Mouse (Mus musculus) C2C12 (cell line): ENCODE data around the gene Adcy10. TPM values are rescaled to one million over a fixed set of nuclear protein-coding genes. Genes with fewer than 3 reads are reported as not detected.

Source experiments
- H3K27me3 ChIP-seq: one replicate; pipeline ENCODE4 v1.6.1; 2011; ENCODE audit not compliant: control insufficient read depth, insufficient read depth, insufficient read length
- H3K36me3 ChIP-seq: one replicate; pipeline ENCODE4 v1.6.1; 2011; ENCODE audit not compliant: control insufficient read depth, insufficient read depth
- H3K4me3 ChIP-seq: one replicate; pipeline ENCODE4 v1.5.1; 2011; ENCODE audit warnings: mild to moderate bottlenecking, control low read depth; ENCODE audit not compliant: poor library complexity, insufficient read depth, severe bottlenecking
- H3K79me2 ChIP-seq: one replicate; pipeline ENCODE4 v1.6.1; 2011; ENCODE audit not compliant: control insufficient read depth, insufficient read depth
- H3K79me3 ChIP-seq: one replicate; pipeline ENCODE4 v1.6.1; 2011; ENCODE audit warnings: low read depth, control low read depth
- H3ac ChIP-seq: one replicate; pipeline ENCODE3; 2011; ENCODE audit warnings: low read depth; ENCODE audit not compliant: control insufficient read depth, insufficient read length
- CEBPB ChIP-seq: IDR thresholded peaks from one replicate; pipeline ENCODE4 v1.6.1; 2011; ENCODE audit warnings: low read depth, mild to moderate bottlenecking, control low read depth, moderate library complexity
- CTCF ChIP-seq: IDR thresholded peaks from one replicate; pipeline ENCODE4 v1.5.1; 2011; ENCODE audit not compliant: control insufficient read depth, insufficient read depth, insufficient read length
- FOSL1 ChIP-seq: IDR thresholded peaks from one replicate; pipeline ENCODE4 v1.8.0; 2011; ENCODE audit warnings: mild to moderate bottlenecking, low read length; ENCODE audit not compliant: poor library complexity, insufficient read depth, severe bottlenecking
- MAX ChIP-seq: IDR thresholded peaks from one replicate; pipeline ENCODE4 v1.6.1; 2011; ENCODE audit warnings: mild to moderate bottlenecking, control low read depth
- MYOD1 ChIP-seq: IDR thresholded peaks from one replicate; pipeline ENCODE4 v1.6.1; 2011; ENCODE audit warnings: low read depth; ENCODE audit not compliant: control insufficient read depth, insufficient read length
- MYOG ChIP-seq: IDR thresholded peaks from one replicate; pipeline ENCODE4 v1.6.1; 2011; ENCODE audit not compliant: control insufficient read depth, insufficient read length; ENCODE audit errors: extremely low read depth
- USF1 ChIP-seq: IDR thresholded peaks from one replicate; pipeline ENCODE4 v1.6.1; 2011; ENCODE audit warnings: low read depth, mild to moderate bottlenecking, control low read depth, moderate library complexity
- polyA plus RNA-seq: library from polyadenylated mRNA; unstranded; fragments of >200 nt; fragmentation: generic; extraction: Trizol; gene quantifications from one replicate; pipeline ENCODE4 v1.2.1, GENCODE M21; 2012; ENCODE audit warnings: missing spikeins

Adcy10 gene
- polyA plus RNA-seq, 1 experiment: not detected

DNA sequence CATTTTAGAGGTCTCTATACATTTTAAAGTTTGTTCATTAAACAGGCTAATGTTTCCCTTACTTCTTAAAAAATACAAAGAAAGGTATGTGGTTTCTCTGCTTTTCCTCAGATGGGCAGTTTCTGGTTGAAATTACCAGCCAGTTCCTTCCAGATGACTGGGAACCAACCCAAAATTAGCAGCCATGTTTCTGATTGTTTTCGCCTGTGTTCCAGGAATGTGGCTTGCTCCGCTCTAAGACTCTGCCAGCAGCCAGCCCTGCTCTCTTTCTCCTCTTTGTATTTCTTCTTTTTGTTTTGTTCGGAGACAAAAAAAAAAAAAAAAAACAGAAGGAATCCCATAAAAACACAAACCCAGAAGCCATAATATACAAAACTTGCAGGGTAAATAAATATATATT is 13.9 kb downstream of the Adcy10 start:
- H3K4me3 ChIP-seq: no peak overlapping the region
- TF ChIP-seq FOSL1 (no peak), MYOG (no peak), USF1 (no peak), CEBPB (no peak), CTCF (no peak), MYOD1 (no peak), MAX (no peak)
- no peaks in the 10 kb centered on the region for H3K79me2 ChIP-seq
- no peaks in the 10 kb centered on the region for H3K79me3 ChIP-seq
- H3K36me3 ChIP-seq: no peaks in the 10 kb centered on the region
- no peaks in the 10 kb centered on the region for H3K27me3 ChIP-seq
- no peak overlapping the region for H3ac ChIP-seq

DNA sequence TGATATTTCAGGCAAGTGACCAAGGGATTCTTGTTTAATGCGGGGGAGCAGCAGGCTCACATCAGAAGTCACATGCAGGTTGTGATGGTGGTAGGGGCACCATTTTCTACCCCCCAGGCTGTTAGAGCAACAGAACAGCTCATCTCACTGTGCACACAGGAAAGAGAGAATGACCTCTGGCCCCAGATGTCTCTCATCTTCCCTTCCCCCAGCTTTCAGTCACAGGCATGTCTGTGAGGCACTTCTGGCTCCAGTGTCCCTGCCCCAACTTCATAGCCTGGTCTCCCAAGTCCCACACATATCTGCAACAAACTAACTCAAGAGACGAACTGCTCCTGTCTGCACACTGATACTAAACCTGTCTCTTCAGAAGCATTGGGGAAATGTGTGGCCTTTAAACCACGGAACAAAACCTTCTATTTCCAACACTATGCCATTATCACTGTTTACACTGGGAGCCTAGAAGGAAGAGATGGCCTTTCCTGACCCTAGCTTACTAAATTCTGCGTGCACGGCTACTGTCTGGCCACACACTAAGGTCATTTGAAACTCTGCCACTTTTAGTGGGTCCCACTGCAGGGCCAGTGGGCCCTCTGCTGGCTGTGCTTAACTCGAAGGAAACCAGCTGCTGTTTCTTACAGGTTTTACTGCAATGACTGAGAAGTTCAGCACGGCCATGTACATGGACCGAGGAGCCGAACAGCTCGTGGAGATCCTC is 18.5 kb downstream of the Adcy10 start:
- Histone ChIP-seq H3ac (no peak overlapping the region), H3K4me3 (no peak overlapping the region), H3K79me3 (no peaks in the 10 kb centered on the region), H3K79me2 (no peaks in the 10 kb centered on the region), H3K27me3 (no peaks in the 10 kb centered on the region), H3K36me3 (no peaks in the 10 kb centered on the region)
- TF ChIP-seq CTCF: no peak
- TF ChIP-seq MYOD1: no peak
- no peak for TF ChIP-seq USF1
- TF ChIP-seq CEBPB: no peak
- TF ChIP-seq FOSL1: no peak
- TF ChIP-seq MAX: no peak
- TF ChIP-seq MYOG: no peak

GRCm38 (mm10) chr1:165506303-165506702 is 21.3 kb downstream of the Adcy10 start:
- H3K4me3 ChIP-seq: no peak overlapping the region
- H3ac ChIP-seq: no peak overlapping the region
- no peaks in the 10 kb centered on the region for H3K79me3 ChIP-seq
- no peak for TF ChIP-seq FOSL1
- no peak for TF ChIP-seq USF1
- no peak for TF ChIP-seq MYOG
- no peak for TF ChIP-seq MYOD1
- TF ChIP-seq CTCF: no peak
- H3K79me2 ChIP-seq: no peaks in the 10 kb centered on the region
- H3K27me3 ChIP-seq: no peaks in the 10 kb centered on the region
- H3K36me3 ChIP-seq: no peaks in the 10 kb centered on the region

DNA sequence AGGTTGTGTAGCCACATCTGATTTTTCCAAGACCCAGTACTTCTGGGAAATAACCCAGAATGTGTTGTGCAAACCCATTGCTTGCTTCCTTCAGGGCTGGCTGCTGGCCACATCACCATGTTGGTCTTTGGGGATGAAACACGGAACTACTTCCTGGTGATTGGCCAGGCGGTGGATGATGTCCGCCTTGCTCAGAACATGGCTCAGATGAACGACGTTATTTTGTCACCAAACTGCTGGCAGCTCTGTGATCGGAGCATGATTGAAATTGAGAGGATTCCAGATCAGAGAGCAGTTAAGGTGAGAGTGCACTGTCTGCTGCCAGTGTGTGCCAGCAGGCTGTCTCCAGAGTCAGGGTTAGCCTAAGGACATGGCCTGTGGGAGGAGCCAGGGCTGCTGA is 25.2 kb downstream of the Adcy10 start:
- H3K79me3 ChIP-seq: no peaks in the 10 kb centered on the region
- H3K36me3 ChIP-seq: no peaks in the 10 kb centered on the region
- no peak for TF ChIP-seq MYOG
- TF ChIP-seq CEBPB: no peak
- TF ChIP-seq USF1: no peak
- TF ChIP-seq MAX: no peak
- TF ChIP-seq CTCF: no peak
- no peak for TF ChIP-seq FOSL1
- TF ChIP-seq MYOD1: no peak

DNA sequence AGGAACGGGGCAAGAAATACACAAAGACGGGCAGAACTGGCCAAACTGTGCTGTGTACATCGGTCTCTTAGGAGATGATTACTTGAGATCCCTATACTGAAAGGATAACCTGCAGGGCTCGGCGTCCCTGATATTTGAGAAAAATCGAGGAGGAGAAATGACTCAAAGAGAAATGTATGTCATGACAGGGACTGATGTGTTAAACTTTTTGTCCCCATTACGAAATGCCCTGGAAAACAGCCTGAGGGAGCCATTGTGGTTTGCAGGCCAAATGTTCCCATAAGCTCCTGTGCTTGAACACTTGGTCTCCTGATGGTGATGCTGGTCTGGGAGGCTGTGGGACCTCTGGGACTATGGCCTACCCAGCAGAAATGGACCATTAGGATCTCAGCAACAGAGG is 35.7 kb downstream of the Adcy10 start:
- Histone ChIP-seq H3K79me3 (no peaks in the 10 kb centered on the region), H3K27me3 (no peaks in the 10 kb centered on the region), H3K79me2 (no peaks in the 10 kb centered on the region)

More for the DNA sequence above, 25.2 kb downstream of the Adcy10 start:
- no peak overlapping the region for H3K4me3 ChIP-seq
- H3ac ChIP-seq: no peak overlapping the region
- H3K79me2 ChIP-seq: no peaks in the 10 kb centered on the region
- no peaks in the 10 kb centered on the region for H3K27me3 ChIP-seq

More for the DNA sequence above, 35.7 kb downstream of the Adcy10 start:
- TF ChIP-seq USF1: no peak
- no peak for TF ChIP-seq CEBPB
- TF ChIP-seq MAX: no peak
- TF ChIP-seq MYOD1: no peak
- TF ChIP-seq MYOG: no peak
- no peak for TF ChIP-seq FOSL1
- TF ChIP-seq CTCF: no peak
- H3ac ChIP-seq: no peak overlapping the region
- no peaks in the 10 kb centered on the region for H3K36me3 ChIP-seq
- no peak overlapping the region for H3K4me3 ChIP-seq
